Comparison of ENCODE assay signal across 19 mouse cellular contexts in genomic region chr13:18038814-18039213, GRCm38 (mm10). TPM values are rescaled to one million over a fixed set of nuclear protein-coding genes. Genes with fewer than 3 reads are reported as not detected.
DNase-seq lines count a peak whose midpoint lies in the region; ATAC-seq and TF ChIP-seq lines count a peak whose summit lies in the region.
"Had no signal": no experiment of that assay in that cellular context is flagged by ENCODE, and none has a peak within 500 bp of the region (broad histone marks: within the 10 kb centered on the region; RNA-seq: fewer than 3 reads in every experiment).

No protein-coding gene starts in this region.

- no peaks in the 10 kb centered on the region for H3K4me1 ChIP-seq in midbrain, embryonic 11.5 days (ENCODE audit: control insufficient read depth, insufficient read depth, low read length)
- H3K4me1 ChIP-seq in midbrain, embryonic 15.5 days = no peaks in the 10 kb centered on the region
- no peaks in the 10 kb centered on the region for H3K4me1 ChIP-seq in lung, postnatal 0 days (ENCODE audit: insufficient read depth, low read depth, low read length)
- H3K4me1 ChIP-seq: embryonic facial prominence, embryonic 13.5 days; forebrain, embryonic 12.5 days; heart, embryonic 15.5 days had no signal

- TF ChIP-seq CTCF in lung, postnatal 0 days (IDR thresholded peaks at IDR 0.05) = no peak

- no peak for ATAC-seq in midbrain, embryonic 11.5 days (ENCODE audit: low FRiP score)
- no peak for ATAC-seq in midbrain, embryonic 15.5 days (replicated peaks)
- ATAC-seq in lung, postnatal 0 days = peak; percentile 95
- ATAC-seq: forebrain, embryonic 16.5 days had no signal

- H3K27me3 ChIP-seq in midbrain, embryonic 11.5 days (ENCODE audit: control insufficient read depth, insufficient read depth, low read length) = no peaks in the 10 kb centered on the region
- no peaks in the 10 kb centered on the region for H3K27me3 ChIP-seq in midbrain, embryonic 15.5 days (replicated peaks)
- H3K27me3 ChIP-seq in lung, postnatal 0 days (replicated peaks; ENCODE audit: insufficient read depth, low read length) = no peaks in the 10 kb centered on the region
- H3K27me3 ChIP-seq: embryonic facial prominence, embryonic 13.5 days; forebrain, embryonic 12.5 days; heart, embryonic 15.5 days had no signal

- 70% methylated on average over 2 of the region's 2 CpGs for WGBS in midbrain, embryonic 11.5 days
- WGBS in midbrain, embryonic 15.5 days = 68% methylated on average over 2 of the region's 2 CpGs
- 36% methylated on average over 2 of the region's 2 CpGs for WGBS in lung, postnatal 0 days

- no peaks in the 10 kb centered on the region for H3K9me3 ChIP-seq in midbrain, embryonic 11.5 days (ENCODE audit: control insufficient read depth, low read length)
- H3K9me3 ChIP-seq in midbrain, embryonic 15.5 days = no peaks in the 10 kb centered on the region
- no peaks in the 10 kb centered on the region for H3K9me3 ChIP-seq in lung, postnatal 0 days (ENCODE audit: low read length)
- H3K9me3 ChIP-seq: embryonic facial prominence, embryonic 13.5 days; forebrain, embryonic 12.5 days; heart, embryonic 15.5 days had no signal

- no peak overlapping the region for H3K9ac ChIP-seq in midbrain, embryonic 11.5 days (ENCODE audit: low read length)
- no peak overlapping the region for H3K9ac ChIP-seq in midbrain, embryonic 15.5 days
- H3K9ac ChIP-seq in lung, postnatal 0 days (replicated peaks; ENCODE audit: low read depth) = no peak overlapping the region
- H3K9ac ChIP-seq: embryonic facial prominence, embryonic 13.5 days; forebrain, embryonic 12.5 days; heart, embryonic 15.5 days had no signal

- TF ChIP-seq EP300 in lung, postnatal 0 days (IDR thresholded peaks at IDR 0.05) = peak; percentile 86

- no peak overlapping the region for H3K27ac ChIP-seq in midbrain, embryonic 11.5 days (ENCODE audit: low read depth, low read length)
- no peak overlapping the region for H3K27ac ChIP-seq in midbrain, embryonic 15.5 days
- H3K27ac ChIP-seq in lung, postnatal 0 days (ENCODE audit: low read length) = peak overlapping the region; percentile 80; the same call in 1 of the 2 replicates
- H3K27ac ChIP-seq: embryonic facial prominence, embryonic 13.5 days; forebrain, embryonic 12.5 days; heart, adult 2 months; heart, embryonic 15.5 days had no signal

- no peak overlapping the region for H3K4me2 ChIP-seq in midbrain, embryonic 11.5 days
- H3K4me2 ChIP-seq in midbrain, embryonic 15.5 days = no peak overlapping the region
- H3K4me2 ChIP-seq in lung, postnatal 0 days (replicated peaks; ENCODE audit: low read depth, low read length) = no peak overlapping the region
- H3K4me2 ChIP-seq: embryonic facial prominence, embryonic 13.5 days; forebrain, embryonic 12.5 days; heart, embryonic 11.5 days; heart, embryonic 15.5 days had no signal

- no peaks in the 10 kb centered on the region for H3K36me3 ChIP-seq in midbrain, embryonic 11.5 days (ENCODE audit: control insufficient read depth, insufficient read depth, low read length)
- no peaks in the 10 kb centered on the region for H3K36me3 ChIP-seq in midbrain, embryonic 15.5 days (replicated peaks)
- no peaks in the 10 kb centered on the region for H3K36me3 ChIP-seq in lung, postnatal 0 days (ENCODE audit: insufficient read depth, low read length)
- H3K36me3 ChIP-seq: embryonic facial prominence, embryonic 13.5 days; forebrain, embryonic 12.5 days; heart, embryonic 15.5 days had no signal

- DNase-seq in midbrain, embryonic 11.5 days (ENCODE audit: low spot score, missing footprints) = peak; percentile 23
- DNase-seq in lung, postnatal 0 days (ENCODE audit: low spot score) = peak; percentile 93
- DNase-seq in lung, postnatal 36 days = peak; percentile 80
- no peak for DNase-seq in testis, postnatal 10 days (ENCODE audit: low spot score)
- no peak for DNase-seq in cerebellum, adult 11 months
- no peak for DNase-seq in right cerebral cortex, postnatal 4 days
- DNase-seq: adrenal gland, postnatal 14 days; cerebellum, adult 18-20 months; cerebellum, adult 9-11 months; cerebellum, postnatal 36 days; gastrocnemius, postnatal 14 days; heart, adult 2 months; heart, postnatal 14 days had no signal

- no peak overlapping the region for H3K4me3 ChIP-seq in midbrain, embryonic 11.5 days (ENCODE audit: low read depth, low read length)
- H3K4me3 ChIP-seq in midbrain, embryonic 15.5 days = no peak overlapping the region
- H3K4me3 ChIP-seq in lung, postnatal 0 days (ENCODE audit: low read depth, low read length) = no peak overlapping the region
- H3K4me3 ChIP-seq: embryonic facial prominence, embryonic 13.5 days; forebrain, embryonic 12.5 days; heart, adult 2 months; heart, embryonic 15.5 days had no signal

RNA-seq across cellular contexts. Expression of gene Yae1d1, which starts 45.7 kb away (rescaled TPM):
- 93.0 and 95.7 TPM in 2 replicates for polyA plus RNA-seq in midbrain, embryonic 11.5 days (2014; fragmentation: Nextera tagmentation; extraction: Ambion mirVana)
- 83.0 and 84.4 TPM in 2 replicates for polyA plus RNA-seq in midbrain, embryonic 15.5 days (2015; fragmentation: Nextera tagmentation; extraction: Ambion mirVana)
- 61.8 and 66.7 TPM in 2 replicates for polyA plus RNA-seq in lung, postnatal 0 days (2015; fragmentation: Nextera tagmentation; extraction: Ambion mirVana)

Comparison
In these comparisons a context has a peak if more than half of its experiments do, and no peak if none do; other contexts are left out.
1. DNase-seq: peak in midbrain, embryonic 11.5 days (single experiment), lung, postnatal 0 days (single experiment) and lung, postnatal 36 days (single experiment); none in testis, postnatal 10 days (single experiment), cerebellum, adult 11 months (single experiment) and right cerebral cortex, postnatal 4 days (single experiment).